Mouse (Mus musculus) mouse embryonic stem cell (cell line): ENCODE results near the gene Mad1l1.

Experiments used
- in situ Hi-C, 2 experiments: fragments of 300-500 bp; cut with MboI; formaldehyde crosslinking; loops; 1 replicate in 1 of 2; 3 replicates in 1 of 2; pipeline ENCODE4 v1.14.3; 2019 to 2020; ENCODE audit warnings: low sequenced_read_pairs in 2 of 2, low pct_unique_long_range_greater_than_20kb in 1 of 2, mixed read lengths in 1 of 2; ENCODE audit not compliant: unreplicated experiment in 1 of 2

Gene Mad1l1

GRCm38 (mm10) chr5:140087242-140087641 is 234.1 kb downstream of the Mad1l1 start:
- in situ Hi-C loops: no loop called here

- in situ Hi-C loops: no loop called here
Measured at GRCm38 (mm10) chr5:140084341-140084740, 237.0 kb downstream of the Mad1l1 start.

GRCm38 (mm10) chr5:140083911-140084310 is 237.4 kb downstream of the Mad1l1 start:
- in situ Hi-C loops: no loop called here

GRCm38 (mm10) chr5:140082204-140082812 is 239.0 kb downstream of the Mad1l1 start:
- in situ Hi-C loops: no loop called here

- in situ Hi-C loops: no loop called here
Measured at GRCm38 (mm10) chr5:140081084-140081483, 240.3 kb downstream of the Mad1l1 start.

- in situ Hi-C loops: no loop called here
Measured at GRCm38 (mm10) chr5:140079511-140079910, 241.8 kb downstream of the Mad1l1 start.

- in situ Hi-C loops: no loop called here
Measured at GRCm38 (mm10) chr5:140078406-140078805, 242.9 kb downstream of the Mad1l1 start.

- in situ Hi-C loops: no loop called here
Measured at GRCm38 (mm10) chr5:140076438-140076837, 244.9 kb downstream of the Mad1l1 start.

- in situ Hi-C loops: no loop called here
Measured at GRCm38 (mm10) chr5:140073671-140074116, 247.7 kb downstream of the Mad1l1 start.

GRCm38 (mm10) chr5:140073148-140073670 is 248.1 kb downstream of the Mad1l1 start:
- in situ Hi-C loops: no loop called here

- in situ Hi-C loops: no loop called here
Measured at GRCm38 (mm10) chr5:140068506-140068905, 252.8 kb downstream of the Mad1l1 start.

GRCm38 (mm10) chr5:140068051-140068450 is 253.3 kb downstream of the Mad1l1 start:
- in situ Hi-C loops: no loop called here

GRCm38 (mm10) chr5:140066769-140067168 is 254.6 kb downstream of the Mad1l1 start:
- in situ Hi-C loops: no loop called here

GRCm38 (mm10) chr5:140066281-140066680 is 255.1 kb downstream of the Mad1l1 start:
- in situ Hi-C loops: no loop called here

GRCm38 (mm10) chr5:140065281-140065945 is 255.9 kb downstream of the Mad1l1 start:
- in situ Hi-C loops: no loop called here

GRCm38 (mm10) chr5:140064521-140064920 is 256.8 kb downstream of the Mad1l1 start:
- in situ Hi-C loops: no loop called here

- in situ Hi-C loops: no loop called here
Measured at GRCm38 (mm10) chr5:140062828-140063227, 258.5 kb downstream of the Mad1l1 start.

GRCm38 (mm10) chr5:140062316-140062715 is 259.0 kb downstream of the Mad1l1 start:
- in situ Hi-C loops: no loop called here

GRCm38 (mm10) chr5:140061296-140061879 is 260.0 kb downstream of the Mad1l1 start:
- in situ Hi-C loops: no loop called here

GRCm38 (mm10) chr5:140056291-140056690 is 265.1 kb downstream of the Mad1l1 start:
- in situ Hi-C loops: no loop called here
